Mouse (Mus musculus): ENCODE data around the gene Nat9. TPM values are rescaled to one million over a fixed set of nuclear protein-coding genes. Genes with fewer than 3 reads are reported as not detected.

Nat9 gene
- 0.99 and 1.5 TPM in 2 replicates for polyA plus RNA-seq (2012)

GRCm38 (mm10) chr11:115187693-115188092 is at the start of gene Nat9:
Gene Nat9 (minus strand): TSS chr11:115187859.
- Histone ChIP-seq H3K9me3 (ENCODE audit: control insufficient read depth, low read length) (no peaks in the 10 kb centered on the region), H3K36me3 (ENCODE audit: control insufficient read depth) (peaks cover 12% of the 10 kb centered on the region), H3K4me3 (replicated peaks) (peak within 1 kb of the TSS; percentile 73), H3K4me1 (ENCODE audit: control insufficient read depth) (peaks cover 40% of the 10 kb centered on the region), H3K27me3 (ENCODE audit: control insufficient read depth) (no peaks in the 10 kb centered on the region)
- TF ChIP-seq TAL1 (IDR thresholded peaks at IDR 0.05; ENCODE audit: low read length) (no peak), GATA1 (IDR thresholded peaks at IDR 0.05; ENCODE audit: low read length) (no peak)

- Histone ChIP-seq H3K4me1 (ENCODE audit: control insufficient read depth) (no peaks in the 10 kb centered on the region), H3K9me3 (ENCODE audit: control insufficient read depth, low read length) (no peaks in the 10 kb centered on the region), H3K27me3 (ENCODE audit: control insufficient read depth) (no peaks in the 10 kb centered on the region), H3K36me3 (ENCODE audit: control insufficient read depth) (peaks cover 4% of the 10 kb centered on the region; the same call in 1 of the 2 replicates), H3K4me3 (replicated peaks) (no peak overlapping the region)
- TF ChIP-seq TAL1 (IDR thresholded peaks at IDR 0.05; ENCODE audit: low read length) = no peak
- no peak for TF ChIP-seq GATA1 (IDR thresholded peaks at IDR 0.05; ENCODE audit: low read length)
Measured at GRCm38 (mm10) chr11:115236570-115236969, 48.9 kb upstream of the Nat9 start.

GRCm38 (mm10) chr11:115234320-115235044 is 46.8 kb upstream of the Nat9 start:
- Histone ChIP-seq H3K27me3 (ENCODE audit: control insufficient read depth) (no peaks in the 10 kb centered on the region), H3K4me1 (ENCODE audit: control insufficient read depth) (no peaks in the 10 kb centered on the region), H3K4me3 (replicated peaks) (no peak overlapping the region), H3K9me3 (ENCODE audit: control insufficient read depth, low read length) (no peaks in the 10 kb centered on the region), H3K36me3 (ENCODE audit: control insufficient read depth) (peaks cover 2% of the 10 kb centered on the region; the same call in 1 of the 2 replicates)
- TF ChIP-seq GATA1 (IDR thresholded peaks at IDR 0.05; ENCODE audit: low read length) = no peak

GRCm38 (mm10) chr11:115233526-115234290 is 46.0 kb upstream of the Nat9 start:
- no peaks in the 10 kb centered on the region for H3K9me3 ChIP-seq (ENCODE audit: control insufficient read depth, low read length)
- H3K36me3 ChIP-seq (ENCODE audit: control insufficient read depth) = peaks cover 2% of the 10 kb centered on the region; the same call in 1 of the 2 replicates
- TF ChIP-seq GATA1 (IDR thresholded peaks at IDR 0.05; ENCODE audit: low read length) = no peak
- no peak for TF ChIP-seq TAL1 (IDR thresholded peaks at IDR 0.05; ENCODE audit: low read length)
- no peaks in the 10 kb centered on the region for H3K27me3 ChIP-seq (ENCODE audit: control insufficient read depth)
- no peak overlapping the region for H3K4me3 ChIP-seq (replicated peaks)
- H3K4me1 ChIP-seq (ENCODE audit: control insufficient read depth) = no peaks in the 10 kb centered on the region

DNA sequence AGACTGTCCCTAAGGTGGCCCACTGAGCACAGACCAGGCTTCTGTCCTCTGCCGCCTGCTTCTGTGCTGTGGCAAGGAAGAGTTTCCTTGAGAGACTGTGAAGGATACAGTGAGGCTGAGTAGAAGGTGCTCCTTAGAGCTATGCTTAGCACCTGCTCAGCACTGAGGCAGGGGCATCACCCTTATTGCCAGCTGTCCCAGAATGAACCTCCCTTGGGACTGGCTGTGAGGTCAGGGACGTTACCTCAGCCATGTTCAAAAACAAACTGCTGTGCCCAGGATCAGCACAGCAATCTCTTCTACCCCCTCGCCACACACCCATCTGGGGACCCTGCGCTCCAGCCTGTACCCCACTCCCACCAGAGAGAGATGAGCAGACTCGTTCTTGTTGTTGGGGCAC is 45.2 kb upstream of the Nat9 start:
- no peak for TF ChIP-seq TAL1 (IDR thresholded peaks at IDR 0.05; ENCODE audit: low read length)
- TF ChIP-seq GATA1 (IDR thresholded peaks at IDR 0.05; ENCODE audit: low read length) = no peak
- no peak overlapping the region for H3K4me3 ChIP-seq (replicated peaks)
- H3K4me1 ChIP-seq (ENCODE audit: control insufficient read depth) = no peaks in the 10 kb centered on the region
- H3K27me3 ChIP-seq (ENCODE audit: control insufficient read depth) = no peaks in the 10 kb centered on the region
- H3K36me3 ChIP-seq (ENCODE audit: control insufficient read depth) = peaks cover 2% of the 10 kb centered on the region; the same call in 1 of the 2 replicates
- no peaks in the 10 kb centered on the region for H3K9me3 ChIP-seq (ENCODE audit: control insufficient read depth, low read length)

GRCm38 (mm10) chr11:115231924-115232323 is 44.3 kb upstream of the Nat9 start:
- peaks cover 2% of the 10 kb centered on the region; the same call in 1 of the 2 replicates for H3K36me3 ChIP-seq (ENCODE audit: control insufficient read depth)
- no peak overlapping the region for H3K4me3 ChIP-seq (replicated peaks)
- H3K4me1 ChIP-seq (ENCODE audit: control insufficient read depth) = no peaks in the 10 kb centered on the region
- no peaks in the 10 kb centered on the region for H3K27me3 ChIP-seq (ENCODE audit: control insufficient read depth)
- no peaks in the 10 kb centered on the region for H3K9me3 ChIP-seq (ENCODE audit: control insufficient read depth, low read length)
- TF ChIP-seq GATA1 (IDR thresholded peaks at IDR 0.05; ENCODE audit: low read length) (no peak), TAL1 (IDR thresholded peaks at IDR 0.05; ENCODE audit: low read length) (no peak)

GRCm38 (mm10) chr11:115231168-115231915 is 43.7 kb upstream of the Nat9 start:
- H3K27me3 ChIP-seq (ENCODE audit: control insufficient read depth) = no peaks in the 10 kb centered on the region
- H3K36me3 ChIP-seq (ENCODE audit: control insufficient read depth) = peaks cover 2% of the 10 kb centered on the region; the same call in 1 of the 2 replicates
- no peaks in the 10 kb centered on the region for H3K4me1 ChIP-seq (ENCODE audit: control insufficient read depth)
- TF ChIP-seq GATA1 (IDR thresholded peaks at IDR 0.05; ENCODE audit: low read length) = no peak
- no peak for TF ChIP-seq TAL1 (IDR thresholded peaks at IDR 0.05; ENCODE audit: low read length)
- no peaks in the 10 kb centered on the region for H3K9me3 ChIP-seq (ENCODE audit: control insufficient read depth, low read length)
- H3K4me3 ChIP-seq (replicated peaks) = no peak overlapping the region

DNA sequence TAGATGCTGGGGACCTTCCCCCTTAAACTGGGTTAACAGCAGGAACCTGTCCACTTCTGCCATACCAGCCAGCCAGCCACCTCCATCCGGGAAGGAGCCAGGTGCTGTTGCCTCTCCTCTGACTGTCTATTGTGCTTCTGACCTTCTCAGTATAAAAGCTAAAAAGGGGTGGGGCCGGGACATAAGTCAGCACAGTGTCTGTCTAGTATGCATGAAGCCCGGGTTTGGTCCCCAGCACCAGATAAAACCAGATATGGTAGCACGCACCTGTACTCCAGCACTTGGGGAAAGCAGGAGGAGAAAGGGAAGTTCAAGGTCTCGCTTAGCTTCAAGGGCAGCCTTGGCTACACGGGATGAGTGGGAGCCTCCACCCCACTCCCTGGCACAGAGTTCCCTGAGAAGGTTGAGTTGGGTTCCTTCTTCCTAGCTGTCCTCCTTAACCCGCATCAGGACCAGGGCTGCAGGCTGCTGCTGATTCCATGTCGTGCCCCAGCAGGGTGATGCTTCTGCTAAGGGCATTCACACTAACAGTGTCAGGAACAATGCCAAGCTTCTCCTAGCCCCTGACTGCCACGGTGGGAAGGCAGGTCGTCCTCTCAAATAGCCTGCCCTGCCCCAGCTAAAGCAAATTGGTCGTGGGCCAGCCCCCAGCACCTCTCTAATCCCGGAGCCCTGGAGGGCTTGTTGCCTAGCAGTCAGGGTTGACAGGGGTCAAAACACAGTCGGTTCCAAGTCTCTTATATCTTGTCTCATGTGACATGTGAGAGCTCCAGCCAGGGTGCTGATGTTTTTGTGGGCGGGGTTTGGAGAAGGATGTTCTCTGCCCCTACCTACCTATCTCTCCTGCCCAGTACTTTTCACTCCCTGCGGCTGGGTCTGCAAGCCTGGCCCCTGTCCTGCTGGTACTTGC is 41.6 kb upstream of the Nat9 start:
- Histone ChIP-seq H3K4me1 (ENCODE audit: control insufficient read depth) (no peaks in the 10 kb centered on the region), H3K4me3 (replicated peaks) (no peak overlapping the region), H3K36me3 (ENCODE audit: control insufficient read depth) (no peaks in the 10 kb centered on the region; the same call in 1 of the 2 replicates), H3K27me3 (ENCODE audit: control insufficient read depth) (no peaks in the 10 kb centered on the region), H3K9me3 (ENCODE audit: control insufficient read depth, low read length) (no peaks in the 10 kb centered on the region)
- TF ChIP-seq TAL1 (IDR thresholded peaks at IDR 0.05; ENCODE audit: low read length) (no peak), GATA1 (IDR thresholded peaks at IDR 0.05; ENCODE audit: low read length) (no peak)
